In the genomic region with DNA sequence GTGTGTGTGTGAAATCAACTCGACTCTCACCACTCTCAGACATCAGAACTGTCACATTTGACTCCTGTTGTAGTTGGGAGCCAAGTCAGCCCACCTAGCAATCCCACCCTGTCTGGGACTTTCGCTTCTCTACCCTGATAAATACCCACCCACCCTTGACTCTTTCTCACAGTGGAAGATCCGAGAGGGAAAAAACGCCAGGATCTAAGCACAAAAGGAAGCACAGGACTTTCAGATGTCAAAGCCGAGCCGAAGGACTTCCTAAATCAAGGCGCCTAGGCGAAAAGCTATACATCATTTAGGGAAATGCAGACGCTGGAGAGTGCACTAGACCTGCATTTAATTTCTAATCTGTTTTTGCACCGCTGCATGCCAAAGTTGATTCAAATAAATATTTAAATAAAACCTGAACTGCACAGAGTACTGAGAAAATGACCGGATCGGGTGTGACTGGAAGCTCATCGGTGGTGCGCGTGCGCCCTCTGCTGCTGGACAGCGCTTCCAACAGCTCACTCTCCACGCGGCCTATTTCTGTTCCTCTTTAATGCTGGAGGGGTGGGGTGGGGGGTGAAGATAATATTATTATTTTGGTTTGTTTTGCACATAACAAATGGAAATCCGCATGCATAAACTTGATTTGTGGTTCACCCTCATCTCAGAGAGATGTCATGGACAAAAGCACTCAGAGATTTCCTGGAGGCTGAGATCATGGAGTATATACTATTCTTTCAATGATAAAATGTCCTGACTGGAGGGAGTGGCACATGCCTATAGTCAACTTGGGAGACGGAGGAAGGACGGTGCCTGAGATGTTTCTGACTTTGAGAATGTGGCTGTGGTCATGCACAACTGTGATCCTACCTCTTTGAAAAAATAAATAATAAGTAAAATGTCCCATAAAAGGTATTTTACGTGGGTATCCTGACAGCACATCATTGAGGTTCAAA, we compare ENCODE assay signal across 7 mouse cellular contexts. TPM values are rescaled to one million over a fixed set of nuclear protein-coding genes. Genes with fewer than 3 reads are reported as not detected.
DNase-seq lines count a peak whose midpoint lies in the region; ATAC-seq lines count a peak whose summit lies in the region.

No protein-coding gene starts in this region.

- H3K4me1 ChIP-seq in intestine, embryonic 15.5 days (replicated peaks): no peaks in the 10 kb centered on the region
- no peaks in the 10 kb centered on the region for H3K4me1 ChIP-seq in midbrain, embryonic 10.5 days

- no peak overlapping the region for H3K27ac ChIP-seq in intestine, embryonic 15.5 days
- no peak overlapping the region for H3K27ac ChIP-seq in midbrain, embryonic 10.5 days (replicated peaks)

- no peak overlapping the region for H3K9ac ChIP-seq in intestine, embryonic 15.5 days

- peak overlapping the region; percentile 49 for H3K4me2 ChIP-seq in intestine, embryonic 15.5 days (replicated peaks)

- peak; percentile 71 for ATAC-seq in intestine, embryonic 15.5 days

- H3K4me3 ChIP-seq in intestine, embryonic 15.5 days (replicated peaks): 0 out of 2 replicates have a peak overlapping the region, but pooled peaks have one; percentile 22
- 0 out of 2 replicates have a peak overlapping the region, but pooled peaks have one; percentile 12 for H3K4me3 ChIP-seq in midbrain, embryonic 10.5 days

- intact Hi-C loops in gastrocnemius, postnatal 14 days (cut with DNase I; ENCODE audit: low total_unique reads): no loop called here
- intact Hi-C loops in left cerebral cortex, postnatal 36 days (cut with DNase I): loop anchor here (1.0 kb wide), 1 partner anchor 36 kb away; no protein-coding TSS in a partner anchor

- DNase-seq in adrenal gland, adult 18-20 months (ENCODE audit: low spot score in 2 of 2): peak; percentile 69 to 77
- DNase-seq in embryo, embryonic 10 days (ENCODE audit: low spot score): peak; percentile 85
- peak; percentile 64 for DNase-seq in gastrocnemius, postnatal 14 days
- peak; percentile 78 to 79 for DNase-seq in left cerebral cortex, postnatal 36 days (ENCODE audit: low spot score in 2 of 2)
- peak; percentile 64 for DNase-seq in midbrain, embryonic 10.5 days (ENCODE audit: low spot score)
- DNase-seq in right cerebral cortex, postnatal 36 days (ENCODE audit: low spot score in 2 of 2): peak; percentile 62 to 77

- H3K27me3 ChIP-seq in intestine, embryonic 15.5 days (replicated peaks): no peaks in the 10 kb centered on the region
- H3K27me3 ChIP-seq in midbrain, embryonic 10.5 days (ENCODE audit: low read depth, poor library complexity, severe bottlenecking): peaks cover 13% of the 10 kb centered on the region; the same call in 1 of the 2 replicates

- H3K36me3 ChIP-seq in intestine, embryonic 15.5 days: no peaks in the 10 kb centered on the region
- no peaks in the 10 kb centered on the region for H3K36me3 ChIP-seq in midbrain, embryonic 10.5 days

- H3K9me3 ChIP-seq in intestine, embryonic 15.5 days: no peaks in the 10 kb centered on the region
- no peaks in the 10 kb centered on the region for H3K9me3 ChIP-seq in midbrain, embryonic 10.5 days (replicated peaks)

- 18% methylated on average over 23 of the region's 23 CpGs for WGBS in intestine, embryonic 15.5 days
- 28% methylated on average over 23 of the region's 23 CpGs for WGBS in midbrain, embryonic 10.5 days

RNA-seq across cellular contexts. Expression of a gene that starts 31.5 kb away (rescaled TPM):
- total RNA-seq in adrenal gland, adult 18-20 months (2021): 1 to 10 TPM; 4.6 to 5.5 TPM
- 1 to 10 TPM; 1.6 to 2.9 TPM for total RNA-seq in gastrocnemius, postnatal 14 days (2021)
- 17.0 and 17.2 TPM in 2 replicates for polyA plus RNA-seq in intestine, embryonic 15.5 days (2015; fragmentation: Nextera tagmentation; extraction: Ambion mirVana)
- total RNA-seq in left cerebral cortex, postnatal 36 days (2021): 1 to 10 TPM; 8.9 to 9.5 TPM
- 16.9 and 17.7 TPM in 2 replicates for polyA plus RNA-seq in midbrain, embryonic 10.5 days (2016; fragmentation: Nextera tagmentation; extraction: Ambion mirVana)
